Comparison of ENCODE assay signal across 8 mouse cellular contexts in the genomic region with DNA sequence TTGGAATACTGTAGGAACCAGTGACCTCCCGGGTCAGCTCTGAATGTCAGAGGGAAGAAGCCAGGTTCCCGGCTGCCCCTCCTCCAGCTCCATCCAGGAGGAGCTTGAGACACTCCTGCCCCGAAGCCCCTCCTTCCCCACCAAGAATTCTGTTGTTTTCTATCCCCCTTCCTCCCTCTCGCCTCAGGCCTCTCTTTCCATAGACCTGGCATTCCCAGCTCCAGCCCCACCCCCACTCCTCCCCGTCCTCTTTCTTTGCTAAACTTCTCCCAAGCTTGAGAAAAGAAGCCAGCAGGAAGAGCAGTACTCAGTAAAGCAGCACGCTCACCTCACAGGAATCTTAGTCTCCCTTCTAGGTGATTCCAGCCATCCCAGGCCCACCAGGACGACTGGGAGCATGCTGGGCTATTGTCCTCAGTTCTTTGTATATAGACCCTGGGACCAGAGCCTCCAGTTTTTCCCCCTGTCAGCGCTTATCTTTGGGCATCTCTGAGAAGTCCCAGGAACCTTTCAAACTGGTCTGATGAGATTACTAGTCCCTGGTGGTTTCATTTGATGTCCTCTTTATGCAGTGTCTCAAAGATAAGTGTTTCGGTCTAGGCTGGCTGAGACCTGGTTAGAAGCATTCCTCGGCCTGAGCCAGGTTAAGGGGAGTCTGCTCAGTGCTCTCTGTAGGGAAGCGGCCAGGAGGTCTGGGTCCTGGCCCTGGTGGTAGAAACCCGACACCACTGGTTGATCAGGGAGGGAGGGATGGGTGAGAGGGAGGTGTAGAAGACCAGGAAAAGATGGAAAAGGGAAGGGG. TPM values are rescaled to one million over a fixed set of nuclear protein-coding genes. Genes with fewer than 3 reads are reported as not detected.
DNase-seq lines count a peak whose midpoint lies in the region; ATAC-seq and TF ChIP-seq lines count a peak whose summit lies in the region.

A gene (minus strand): TSS at position 48 of the 802 bp plus-strand sequence.

- DNase-seq in kidney, adult 2 months: no peak
- no peak for DNase-seq in kidney, adult 8-10 months
- DNase-seq in midbrain, postnatal 0 days (ENCODE audit: low spot score): no peak
- no peak for DNase-seq in left cerebral cortex, postnatal 4 days
- no peak for DNase-seq in left cerebral cortex, postnatal 14 days (ENCODE audit: low spot score in 2 of 2)
- DNase-seq in gastrocnemius, adult 18-20 months (ENCODE audit: low spot score): no peak

- no peaks in the 10 kb centered on the region for H3K36me3 ChIP-seq in kidney, adult 2 months (ENCODE audit: control insufficient read depth, insufficient read depth, low read length)
- H3K36me3 ChIP-seq in hindbrain, embryonic 16.5 days (ENCODE audit: control insufficient read depth, insufficient read depth, low read length): no peaks in the 10 kb centered on the region
- H3K36me3 ChIP-seq in midbrain, postnatal 0 days (ENCODE audit: insufficient read depth, low read length): no peaks in the 10 kb centered on the region

- ATAC-seq in hindbrain, embryonic 16.5 days: no peak
- no peak for ATAC-seq in midbrain, postnatal 0 days (ENCODE audit: low FRiP score)

- peak within 1 kb of the TSS; percentile 67 for H3K4me2 ChIP-seq in hindbrain, embryonic 16.5 days (ENCODE audit: low read length)
- H3K4me2 ChIP-seq in midbrain, postnatal 0 days (ENCODE audit: low read depth, low read length, poor library complexity, severe bottlenecking): peak within 1 kb of the TSS; percentile 65

- H3K9ac ChIP-seq in hindbrain, embryonic 16.5 days (ENCODE audit: low read depth, low read length): peak within 1 kb of the TSS; percentile 45
- peak within 1 kb of the TSS; percentile 55; the same call in 1 of the 2 replicates for H3K9ac ChIP-seq in midbrain, postnatal 0 days (replicated peaks; ENCODE audit: low read length, poor library complexity, severe bottlenecking)

- TF ChIP-seq CTCF in kidney, adult 2 months (conservative IDR thresholded peaks at IDR 0.05; ENCODE audit: insufficient read depth, insufficient read length, low read depth, low read length): no peak
- no peak for TF ChIP-seq CTCF in midbrain, postnatal 0 days (IDR thresholded peaks at IDR 0.05)

- H3K27ac ChIP-seq in kidney, adult 2 months (ENCODE audit: insufficient read depth, low read depth, low read length): no peak within 1 kb of the TSS
- H3K27ac ChIP-seq in brown adipose tissue, adult 24 weeks (replicated peaks; ENCODE audit: low read depth, low read length): no peak within 1 kb of the TSS
- no peak within 1 kb of the TSS for H3K27ac ChIP-seq in hindbrain, embryonic 16.5 days (ENCODE audit: low read depth, low read length)
- H3K27ac ChIP-seq in midbrain, postnatal 0 days (ENCODE audit: low read depth, low read length): no peak within 1 kb of the TSS

- H3K27me3 ChIP-seq in kidney, adult 2 months (replicated peaks; ENCODE audit: control insufficient read depth, insufficient read depth, low read length): no peaks in the 10 kb centered on the region
- H3K27me3 ChIP-seq in hindbrain, embryonic 16.5 days (replicated peaks; ENCODE audit: control insufficient read depth, insufficient read depth, low read length): peaks cover 19% of the 10 kb centered on the region
- H3K27me3 ChIP-seq in midbrain, postnatal 0 days (ENCODE audit: insufficient read depth, low read length): peaks cover 31% of the 10 kb centered on the region

- H3K4me1 ChIP-seq in kidney, adult 2 months (ENCODE audit: control insufficient read depth, insufficient read depth, low read length): no peaks in the 10 kb centered on the region; the same call in 1 of the 2 replicates
- H3K4me1 ChIP-seq in brown adipose tissue, adult 24 weeks (ENCODE audit: control insufficient read depth, insufficient read depth, insufficient read length, low read length): peaks cover 13% of the 10 kb centered on the region
- peaks cover 7% of the 10 kb centered on the region; the same call in 1 of the 2 replicates for H3K4me1 ChIP-seq in hindbrain, embryonic 16.5 days (ENCODE audit: control insufficient read depth, insufficient read depth, low read depth, low read length)
- 0 out of 2 replicates have a peak, but pooled peaks cover 3% of the 10 kb centered on the region for H3K4me1 ChIP-seq in midbrain, postnatal 0 days (ENCODE audit: insufficient read depth, low read length)

- WGBS in kidney, adult 2 months: 44% methylated on average over 12 of the region's 12 CpGs
- 9% methylated on average over 12 of the region's 12 CpGs for WGBS in hindbrain, embryonic 16.5 days
- WGBS in midbrain, postnatal 0 days: 10% methylated on average over 12 of the region's 12 CpGs

- intact Hi-C loops in left cerebral cortex, postnatal 4 days (cut with DNase I): no loop called here
- intact Hi-C loops in left cerebral cortex, postnatal 14 days (cut with DNase I): no loop called here

- no peak for TF ChIP-seq POLR2A in kidney, adult 2 months (IDR thresholded peaks at IDR 0.05; ENCODE audit: low read depth, low read length)

- no peaks in the 10 kb centered on the region for H3K9me3 ChIP-seq in hindbrain, embryonic 16.5 days (ENCODE audit: control insufficient read depth, low read length)
- no peaks in the 10 kb centered on the region for H3K9me3 ChIP-seq in midbrain, postnatal 0 days (ENCODE audit: low read length)

- H3K4me3 ChIP-seq in kidney, adult 2 months (ENCODE audit: insufficient read depth, low read depth, low read length): peak within 1 kb of the TSS; percentile 45
- H3K4me3 ChIP-seq in brown adipose tissue, adult 24 weeks (ENCODE audit: insufficient read depth, low read depth, low read length): peak within 1 kb of the TSS; percentile 46
- H3K4me3 ChIP-seq in hindbrain, embryonic 16.5 days (ENCODE audit: low read length): peak within 1 kb of the TSS; percentile 45
- H3K4me3 ChIP-seq in midbrain, postnatal 0 days (ENCODE audit: low read depth, low read length): peak within 1 kb of the TSS; percentile 56

RNA-seq across cellular contexts. Expression of the gene that starts here (rescaled TPM):
- 0.79 and 0.86 TPM in 2 replicates for polyA plus RNA-seq in kidney, adult 2 months (2012; rRNA removed)
- polyA plus RNA-seq in brown adipose tissue, adult 24 weeks (2012; ENCODE audit: insufficient read depth, insufficient read length, missing spikeins): 1.1 and 1.4 TPM in 2 replicates
- polyA plus RNA-seq in hindbrain, embryonic 16.5 days (2015; fragmentation: Nextera tagmentation; extraction: Ambion mirVana): 0.71 and 0.79 TPM in 2 replicates
- total RNA-seq in midbrain, postnatal 0 days (2014; rRNA removed): 1.3 TPM in 2 replicates
- polyA plus RNA-seq in midbrain, postnatal 0 days (2015; fragmentation: Nextera tagmentation; extraction: Ambion mirVana): 0.70 and 0.85 TPM in 2 replicates
- under 1 TPM; 0.22 to 0.36 TPM for total RNA-seq in left cerebral cortex, postnatal 4 days (2021)
- total RNA-seq in left cerebral cortex, postnatal 14 days (2021): under 1 TPM; 0.32 to 0.33 TPM
- total RNA-seq in gastrocnemius, adult 18-20 months (2021): not detected
